Mouse (Mus musculus) frontal cortex, postnatal 36 days (tissue): ENCODE data around the gene Tcea2.

Experiments
- DNase-seq, 2 experiments: peaks; one replicate each; pipeline ENCODE4 v3.0.0; 2022; ENCODE audit warnings: low spot score in 2 of 2

The Tcea2 gene

GRCm38 (mm10) chr2:181674934-181675333 lies 5.2 kb upstream of the Tcea2 start:
- no peak for DNase-seq

GRCm38 (mm10) chr2:181675454-181675853 lies 4.7 kb upstream of the Tcea2 start:
- DNase-seq = no peak

GRCm38 (mm10) chr2:181676424-181676823 lies 3.7 kb upstream of the Tcea2 start:
- DNase-seq = no peak

GRCm38 (mm10) chr2:181677096-181677754 lies 2.9 kb upstream of the Tcea2 start:
- DNase-seq = no peak

- no peak for DNase-seq
Observed at GRCm38 (mm10) chr2:181677755-181678098, 2.4 kb upstream of the Tcea2 start.

- DNase-seq = peak in 1 of 2 experiments; percentile 87
Observed at GRCm38 (mm10) chr2:181678780-181679179, 1.3 kb upstream of the Tcea2 start.

- DNase-seq = no peak
Observed at GRCm38 (mm10) chr2:181680716-181681117, 607 bp downstream of the Tcea2 start.

- no peak for DNase-seq
Observed at GRCm38 (mm10) chr2:181681978-181682377, 1.9 kb downstream of the Tcea2 start.

GRCm38 (mm10) chr2:181683381-181683780 lies 3.3 kb downstream of the Tcea2 start:
- no peak for DNase-seq

- DNase-seq = no peak
Observed at GRCm38 (mm10) chr2:181684713-181685112, 4.6 kb downstream of the Tcea2 start.

GRCm38 (mm10) chr2:181685686-181686085 lies 5.6 kb downstream of the Tcea2 start:
- no peak for DNase-seq

GRCm38 (mm10) chr2:181687586-181687985 lies 7.5 kb downstream of the Tcea2 start:
- no peak for DNase-seq

- no peak for DNase-seq
Observed at GRCm38 (mm10) chr2:181689466-181690160, 9.5 kb downstream of the Tcea2 start.

- DNase-seq = no peak
Observed at GRCm38 (mm10) chr2:181691083-181691482, 11.0 kb downstream of the Tcea2 start.

- no peak for DNase-seq
Observed at GRCm38 (mm10) chr2:181691571-181691970, 11.5 kb downstream of the Tcea2 start.

GRCm38 (mm10) chr2:181692304-181692703 lies 12.2 kb downstream of the Tcea2 start:
- no peak for DNase-seq

- peak; percentile 78 to 82 for DNase-seq
Observed at GRCm38 (mm10) chr2:181693339-181694280, 13.5 kb downstream of the Tcea2 start, which contains the start of gene Rgs19. TSS of gene Rgs19 (minus strand) at chr2:181693977.

GRCm38 (mm10) chr2:181694581-181694980 lies 14.5 kb downstream of the Tcea2 start:
- DNase-seq = no peak

- DNase-seq = no peak
Observed at GRCm38 (mm10) chr2:181695776-181696175, 15.7 kb downstream of the Tcea2 start.

- no peak for DNase-seq
Observed at GRCm38 (mm10) chr2:181696801-181697420, 16.8 kb downstream of the Tcea2 start.

- DNase-seq = no peak
Observed at GRCm38 (mm10) chr2:181698241-181698640, 18.1 kb downstream of the Tcea2 start, which contains the start of gene Lkaaear1. TSS of gene Lkaaear1 (minus strand) at chr2:181698442.

GRCm38 (mm10) chr2:181706668-181707067 lies 26.6 kb downstream of the Tcea2 start:
- DNase-seq = no peak
